ENCODE assay signal across 8 mouse cellular contexts in genomic region chr5:149287148-149288038, GRCm38 (mm10). TPM values are rescaled to one million over a fixed set of nuclear protein-coding genes. Genes with fewer than 3 reads are reported as not detected.
DNase-seq lines count a peak whose midpoint lies in the region; ATAC-seq and TF ChIP-seq lines count a peak whose summit lies in the region.

No protein-coding gene starts in this region.

- DNase-seq in cerebellum, postnatal 4 days (ENCODE audit: low spot score in 2 of 2) = no peak
- DNase-seq in right cerebral cortex, postnatal 4 days = peak; percentile 35
- no peak for DNase-seq in right cerebral cortex, postnatal 25 days
- DNase-seq in hindbrain, postnatal 0 days (ENCODE audit: low spot score) = peak; percentile 53
- DNase-seq in midbrain, embryonic 11.5 days (ENCODE audit: low spot score, missing footprints) = peak; percentile 89
- no peak for DNase-seq in thymus, adult 18-20 months

- peak; percentile 34 for TF ChIP-seq CTCF in hindbrain, postnatal 0 days (IDR thresholded peaks at IDR 0.05; ENCODE audit: low read depth)

- H3K4me1 ChIP-seq in hindbrain, postnatal 0 days (ENCODE audit: insufficient read depth, low read length) = 0 out of 2 replicates have a peak, but pooled peaks cover 4% of the 10 kb centered on the region
- no peaks in the 10 kb centered on the region for H3K4me1 ChIP-seq in midbrain, embryonic 11.5 days (ENCODE audit: control insufficient read depth, insufficient read depth, low read length)

- peak; percentile 40; the same call in 1 of the 2 replicates for ATAC-seq in cerebellum, adult (ENCODE audit: insufficient number of reproducible peaks, low FRiP score, low TSS enrichment)
- peak; percentile 35; the same call in 1 of the 2 replicates for ATAC-seq in hindbrain, postnatal 0 days
- peak; percentile 58; the same call in 1 of the 2 replicates for ATAC-seq in midbrain, embryonic 11.5 days (ENCODE audit: low FRiP score)
- no peak for ATAC-seq in inflammation-experienced regulatory T-cells, adult 6 months

- no peaks in the 10 kb centered on the region for H3K27me3 ChIP-seq in hindbrain, postnatal 0 days (ENCODE audit: insufficient read depth, low read length)
- H3K27me3 ChIP-seq in midbrain, embryonic 11.5 days (ENCODE audit: control insufficient read depth, insufficient read depth, low read length) = 0 out of 2 replicates have a peak, but pooled peaks cover 4% of the 10 kb centered on the region

- 25% methylated on average over 41 of the region's 41 CpGs for WGBS in hindbrain, postnatal 0 days
- WGBS in midbrain, embryonic 11.5 days = 20% methylated on average over 41 of the region's 41 CpGs

- peak overlapping the region; percentile 52 for H3K4me2 ChIP-seq in hindbrain, postnatal 0 days (ENCODE audit: low read depth, low read length)
- H3K4me2 ChIP-seq in midbrain, embryonic 11.5 days = peak overlapping the region; percentile 44

- peak overlapping the region; percentile 45 for H3K9ac ChIP-seq in hindbrain, postnatal 0 days (replicated peaks; ENCODE audit: low read length)
- H3K9ac ChIP-seq in midbrain, embryonic 11.5 days (ENCODE audit: low read length) = peak overlapping the region; percentile 51

- H3K36me3 ChIP-seq in hindbrain, postnatal 0 days (ENCODE audit: insufficient read depth, low read length) = no peaks in the 10 kb centered on the region
- H3K36me3 ChIP-seq in midbrain, embryonic 11.5 days (ENCODE audit: control insufficient read depth, insufficient read depth, low read length) = no peaks in the 10 kb centered on the region; the same call in 1 of the 2 replicates

- 0 out of 2 replicates have a peak, but pooled peaks cover 3% of the 10 kb centered on the region for H3K9me3 ChIP-seq in hindbrain, postnatal 0 days (ENCODE audit: low read length)
- H3K9me3 ChIP-seq in midbrain, embryonic 11.5 days (ENCODE audit: control insufficient read depth, low read length) = peaks cover 2% of the 10 kb centered on the region; the same call in 1 of the 2 replicates

- peak overlapping the region; percentile 33 for H3K4me3 ChIP-seq in hindbrain, postnatal 0 days (ENCODE audit: low read length)
- H3K4me3 ChIP-seq in midbrain, embryonic 11.5 days (ENCODE audit: low read depth, low read length) = peak overlapping the region; percentile 29

- H3K27ac ChIP-seq in hindbrain, postnatal 0 days = no peak overlapping the region
- no peak overlapping the region for H3K27ac ChIP-seq in midbrain, embryonic 11.5 days (ENCODE audit: low read depth, low read length)

RNA-seq across cellular contexts. Expression of gene Alox5ap, which starts 22.8 kb away (rescaled TPM):
- total RNA-seq in hindbrain, postnatal 0 days (2014; rRNA removed) = 5.7 and 6.6 TPM in 2 replicates
- 10.7 and 14.4 TPM in 2 replicates for polyA plus RNA-seq in hindbrain, postnatal 0 days (2015; fragmentation: Nextera tagmentation; extraction: Ambion mirVana)
- polyA plus RNA-seq in midbrain, embryonic 11.5 days (2014; fragmentation: Nextera tagmentation; extraction: Ambion mirVana) = 6.3 and 9.3 TPM in 2 replicates
- 1 to 10 TPM in 2 of 3 experiments, not detected in 1; 2.0 to 4.7 TPM for polyA plus RNA-seq in inflammation-experienced regulatory T-cells, adult 6 months (2017; shearing (Covaris generic))

Comparison
In these comparisons a context has a peak if more than half of its experiments do, and no peak if none do; other contexts are left out.
1. DNase-seq: peak in right cerebral cortex, postnatal 4 days (single experiment), hindbrain, postnatal 0 days (single experiment) and midbrain, embryonic 11.5 days (single experiment); none in cerebellum, postnatal 4 days (0 of 2), right cerebral cortex, postnatal 25 days (single experiment) and thymus, adult 18-20 months (0 of 2).